Comparison of ENCODE assay signal across 22 mouse cellular contexts in genomic region chr4:134432686-134433360, GRCm38 (mm10). TPM values are rescaled to one million over a fixed set of nuclear protein-coding genes. Genes with fewer than 3 reads are reported as not detected.
DNase-seq lines count a peak whose midpoint lies in the region; ATAC-seq and TF ChIP-seq lines count a peak whose summit lies in the region.
"Had no signal": no experiment of that assay in that cellular context is flagged by ENCODE, and none has a peak within 500 bp of the region (broad histone marks: within the 10 kb centered on the region; RNA-seq: fewer than 3 reads in every experiment).

No protein-coding gene starts in this region.

- H3K27me3 ChIP-seq in forebrain, embryonic 15.5 days, result no peaks in the 10 kb centered on the region
- no peaks in the 10 kb centered on the region for H3K27me3 ChIP-seq in forebrain, embryonic 11.5 days (ENCODE audit: control insufficient read depth, insufficient read depth, low read length)
- H3K27me3 ChIP-seq: CH12.LX; embryonic facial prominence, embryonic 12.5 days; limb, embryonic 13.5 days; midbrain, embryonic 12.5 days had no signal

- no peaks in the 10 kb centered on the region for H3K9me3 ChIP-seq in forebrain, embryonic 15.5 days
- H3K9me3 ChIP-seq in forebrain, embryonic 11.5 days (ENCODE audit: control insufficient read depth, low read length), result no peaks in the 10 kb centered on the region
- H3K9me3 ChIP-seq: embryonic facial prominence, embryonic 12.5 days; heart, embryonic 15.5 days; limb, embryonic 13.5 days; midbrain, embryonic 12.5 days had no signal

- H3K27ac ChIP-seq in forebrain, embryonic 15.5 days (replicated peaks), result peak overlapping the region; percentile 99
- H3K27ac ChIP-seq in forebrain, embryonic 11.5 days (ENCODE audit: low read depth, low read length), result no peak overlapping the region
- H3K27ac ChIP-seq in layer of hippocampus, adult 2 months, result 0 out of 2 replicates have a peak overlapping the region, but pooled peaks have one; percentile 14
- H3K27ac ChIP-seq: embryonic facial prominence, embryonic 12.5 days; heart, embryonic 15.5 days; limb, embryonic 13.5 days; liver, embryonic 14.5 days; midbrain, embryonic 12.5 days; stomach, postnatal 0 days had no signal

- peaks cover 34% of the 10 kb centered on the region for H3K4me1 ChIP-seq in forebrain, embryonic 15.5 days
- no peaks in the 10 kb centered on the region for H3K4me1 ChIP-seq in forebrain, embryonic 11.5 days (replicated peaks; ENCODE audit: control insufficient read depth, insufficient read depth, low read length)

- no peak overlapping the region for H3K4me2 ChIP-seq in forebrain, embryonic 15.5 days (replicated peaks)
- no peak overlapping the region for H3K4me2 ChIP-seq in forebrain, embryonic 11.5 days (ENCODE audit: low read depth, low read length, severe bottlenecking)
- H3K4me2 ChIP-seq: embryonic facial prominence, embryonic 12.5 days; heart, embryonic 15.5 days; limb, embryonic 13.5 days; midbrain, embryonic 12.5 days had no signal

- no peak for ATAC-seq in forebrain, embryonic 15.5 days (replicated peaks)
- no peak for ATAC-seq in forebrain, embryonic 11.5 days (replicated peaks; ENCODE audit: low FRiP score)

- H3K4me3 ChIP-seq in forebrain, embryonic 15.5 days, result no peak overlapping the region
- H3K4me3 ChIP-seq in forebrain, embryonic 11.5 days (ENCODE audit: low read depth, low read length), result no peak overlapping the region
- no peak overlapping the region for H3K4me3 ChIP-seq in layer of hippocampus, adult 2 months
- H3K4me3 ChIP-seq: embryonic facial prominence, embryonic 12.5 days; erythroblast, embryonic 14.5 days; heart, embryonic 15.5 days; limb, embryonic 13.5 days; midbrain, embryonic 12.5 days had no signal

- no peak for DNase-seq in forebrain, embryonic 11.5 days (ENCODE audit: low spot score)
- DNase-seq in layer of hippocampus, adult 2 months (ENCODE audit: low spot score in 2 of 2), result no peak
- no peak for DNase-seq in layer of hippocampus, adult 9-11 months
- DNase-seq in cerebellum, adult 18-20 months, result peak; percentile 57 to 59
- DNase-seq in cerebellum, postnatal 14 days, result peak; percentile 82 to 84
- DNase-seq in natural killer cell, adult 2 months (ENCODE audit: low spot score in 2 of 2), result no peak
- DNase-seq: adrenal gland, postnatal 14 days; gastrocnemius, postnatal 25 days; heart, postnatal 4 days; kidney, adult 8-10 months; kidney, postnatal 25 days had no signal

- H3K9ac ChIP-seq in forebrain, embryonic 15.5 days (replicated peaks), result no peak overlapping the region
- H3K9ac ChIP-seq in forebrain, embryonic 11.5 days (ENCODE audit: low read length), result no peak overlapping the region
- H3K9ac ChIP-seq: embryonic facial prominence, embryonic 12.5 days; heart, embryonic 15.5 days; limb, embryonic 13.5 days; liver, embryonic 14.5 days; midbrain, embryonic 12.5 days had no signal

- WGBS in forebrain, embryonic 15.5 days, result 77% methylated on average over 15 of the region's 15 CpGs
- WGBS in forebrain, embryonic 11.5 days, result 89% methylated on average over 15 of the region's 15 CpGs

- H3K36me3 ChIP-seq in forebrain, embryonic 15.5 days, result no peaks in the 10 kb centered on the region
- no peaks in the 10 kb centered on the region for H3K36me3 ChIP-seq in forebrain, embryonic 11.5 days (ENCODE audit: control insufficient read depth, insufficient read depth, low read length)
- H3K36me3 ChIP-seq: embryonic facial prominence, embryonic 12.5 days; heart, embryonic 15.5 days; limb, embryonic 13.5 days; midbrain, embryonic 12.5 days had no signal

- no peak for TF ChIP-seq CTCF in layer of hippocampus, adult 2 months (conservative IDR thresholded peaks at IDR 0.05)

RNA-seq across cellular contexts. Expression of gene Stmn1, which starts 35.3 kb away (rescaled TPM):
- 7,875 and 7,989 TPM in 2 replicates for polyA plus RNA-seq in forebrain, embryonic 15.5 days (2015; fragmentation: Nextera tagmentation; extraction: Ambion mirVana)
- polyA plus RNA-seq in forebrain, embryonic 11.5 days (2014; fragmentation: Nextera tagmentation; extraction: Ambion mirVana), result 3,131 and 3,150 TPM in 2 replicates
- total RNA-seq in layer of hippocampus, adult 2 months (2021), result 100 to 1,000 TPM; 362 to 369 TPM

RNA-seq across cellular contexts. Expression of gene Pafah2, which starts 36.7 kb away (rescaled TPM):
- 7.7 TPM in 2 replicates for polyA plus RNA-seq in forebrain, embryonic 15.5 days (2015; fragmentation: Nextera tagmentation; extraction: Ambion mirVana)
- polyA plus RNA-seq in forebrain, embryonic 11.5 days (2014; fragmentation: Nextera tagmentation; extraction: Ambion mirVana), result 7.2 and 8.8 TPM in 2 replicates
- 1 to 10 TPM; 6.6 to 9.0 TPM for total RNA-seq in layer of hippocampus, adult 2 months (2021)
- polyA plus RNA-seq: erythroblast, embryonic 14.5 days had no signal

RNA-seq across cellular contexts. Expression of gene Extl1, which starts 49.2 kb away (rescaled TPM):
- 0.22 and 0.34 TPM in 2 replicates for polyA plus RNA-seq in forebrain, embryonic 15.5 days (2015; fragmentation: Nextera tagmentation; extraction: Ambion mirVana)
- polyA plus RNA-seq in forebrain, embryonic 11.5 days (2014; fragmentation: Nextera tagmentation; extraction: Ambion mirVana), result 0.15 and 0.71 TPM in 2 replicates
- total RNA-seq in layer of hippocampus, adult 2 months (2021), result 10 to 100 TPM; 44.7 to 46.5 TPM
- total RNA-seq: common myeloid progenitor, adult 5-6 weeks; megakaryocyte progenitor cell, adult 5-6 weeks had no signal
- polyA plus RNA-seq: erythroblast, embryonic 14.5 days had no signal

Comparison
In these comparisons a context has a peak if more than half of its experiments do, and no peak if none do; other contexts are left out.
1. DNase-seq: peak in cerebellum, adult 18-20 months (2 of 2) and cerebellum, postnatal 14 days (2 of 2); none in forebrain, embryonic 11.5 days (single experiment), layer of hippocampus, adult 2 months (0 of 2), layer of hippocampus, adult 9-11 months (single experiment) and natural killer cell, adult 2 months (0 of 2).